21 mouse cellular contexts compared by ENCODE assay signal in genomic region chr4:84208175-84208574, GRCm38 (mm10).
DNase-seq lines count a peak whose midpoint lies in the region; ATAC-seq and TF ChIP-seq lines count a peak whose summit lies in the region.
"Had no signal": no experiment of that assay in that cellular context is flagged by ENCODE, and none has a peak within 500 bp of the region (broad histone marks: within the 10 kb centered on the region; RNA-seq: fewer than 3 reads in every experiment).

No protein-coding gene starts in this region.

- peaks cover 4% of the 10 kb centered on the region for H3K4me1 ChIP-seq in intestine, embryonic 16.5 days (ENCODE audit: control insufficient read depth, insufficient read depth, low read length)
- no peaks in the 10 kb centered on the region for H3K4me1 ChIP-seq in intestine, postnatal 0 days (replicated peaks; ENCODE audit: control insufficient read depth, insufficient read depth, low read length)
- H3K4me1 ChIP-seq: forebrain, embryonic 15.5 days had no signal

- no peak for ATAC-seq in intestine, embryonic 16.5 days
- no peak for ATAC-seq in intestine, postnatal 0 days
- ATAC-seq: forebrain, embryonic 13.5 days; forebrain, embryonic 15.5 days; forebrain, postnatal 0 days had no signal

- peak overlapping the region; percentile 42; the same call in 1 of the 2 replicates for H3K27ac ChIP-seq in intestine, embryonic 16.5 days (ENCODE audit: low read length)
- H3K27ac ChIP-seq in intestine, postnatal 0 days (ENCODE audit: low read depth, low read length) = no peak overlapping the region
- H3K27ac ChIP-seq: embryonic facial prominence, embryonic 10.5 days; embryonic facial prominence, embryonic 12.5 days; forebrain, embryonic 13.5 days; forebrain, embryonic 15.5 days had no signal

- no peak for TF ChIP-seq CTCF in intestine, postnatal 0 days (IDR thresholded peaks at IDR 0.05; ENCODE audit: low read depth)

- no peaks in the 10 kb centered on the region for H3K36me3 ChIP-seq in intestine, embryonic 16.5 days (ENCODE audit: control insufficient read depth, insufficient read depth, low read length)
- no peaks in the 10 kb centered on the region for H3K36me3 ChIP-seq in intestine, postnatal 0 days (ENCODE audit: control insufficient read depth, insufficient read depth)
- H3K36me3 ChIP-seq: embryonic facial prominence, embryonic 10.5 days; embryonic facial prominence, embryonic 12.5 days; forebrain, embryonic 15.5 days had no signal

- no peaks in the 10 kb centered on the region for H3K27me3 ChIP-seq in intestine, embryonic 16.5 days (replicated peaks; ENCODE audit: control insufficient read depth, insufficient read depth, low read length)
- H3K27me3 ChIP-seq in intestine, postnatal 0 days (replicated peaks; ENCODE audit: control insufficient read depth, insufficient read depth, low read length) = no peaks in the 10 kb centered on the region
- H3K27me3 ChIP-seq: embryonic facial prominence, embryonic 12.5 days; forebrain, embryonic 13.5 days; forebrain, embryonic 15.5 days had no signal

- H3K9ac ChIP-seq in intestine, embryonic 16.5 days (ENCODE audit: low read depth, low read length) = no peak overlapping the region
- H3K9ac ChIP-seq in intestine, postnatal 0 days (ENCODE audit: low read depth, low read length) = no peak overlapping the region
- H3K9ac ChIP-seq: embryonic facial prominence, embryonic 12.5 days; forebrain, embryonic 13.5 days; forebrain, embryonic 15.5 days; forebrain, postnatal 0 days had no signal

- no peak overlapping the region for H3K4me3 ChIP-seq in intestine, embryonic 16.5 days (ENCODE audit: low read length)
- no peak overlapping the region for H3K4me3 ChIP-seq in intestine, postnatal 0 days (ENCODE audit: low read depth, low read length)
- H3K4me3 ChIP-seq: embryonic facial prominence, embryonic 10.5 days; embryonic facial prominence, embryonic 12.5 days; forebrain, embryonic 13.5 days; forebrain, embryonic 15.5 days had no signal

- WGBS in intestine, embryonic 16.5 days = 62% methylated on average over 1 of the region's 1 CpGs
- 63% methylated on average over 1 of the region's 1 CpGs for WGBS in intestine, postnatal 0 days

- H3K4me2 ChIP-seq in intestine, embryonic 16.5 days (ENCODE audit: low read depth, low read length) = no peak overlapping the region
- H3K4me2 ChIP-seq in intestine, postnatal 0 days (replicated peaks; ENCODE audit: low read depth) = no peak overlapping the region
- H3K4me2 ChIP-seq: embryonic facial prominence, embryonic 12.5 days; forebrain, embryonic 13.5 days; forebrain, embryonic 15.5 days had no signal

- H3K9me3 ChIP-seq in intestine, embryonic 16.5 days (ENCODE audit: control insufficient read depth, low read length) = no peaks in the 10 kb centered on the region
- H3K9me3 ChIP-seq in intestine, postnatal 0 days (ENCODE audit: control insufficient read depth) = no peaks in the 10 kb centered on the region
- H3K9me3 ChIP-seq: embryonic facial prominence, embryonic 10.5 days; embryonic facial prominence, embryonic 12.5 days; forebrain, embryonic 13.5 days; forebrain, embryonic 15.5 days had no signal

- DNase-seq in embryo, embryonic 10 days (ENCODE audit: low spot score) = peak; percentile 23
- DNase-seq in embryo, embryonic 11 days = no peak
- DNase-seq in layer of hippocampus, adult 9-11 months = peak; percentile 10
- DNase-seq in layer of hippocampus, adult 8-10 months (ENCODE audit: low spot score in 2 of 2) = no peak
- DNase-seq in telencephalon, adult 2 months (ENCODE audit: low read depth, low spot score) = peak; percentile 23
- DNase-seq in neural tube, embryonic 10.5 days (ENCODE audit: extremely low spot score, low spot score) = no peak
- DNase-seq: adrenal gland, adult 2 months; adrenal gland, postnatal 10 days; adrenal gland, postnatal 25 days; cerebellum, adult 11 months; cerebellum, adult 18-20 months; cerebellum, adult 8-10 months; cerebellum, postnatal 10 days; cerebellum, postnatal 25 days; forebrain, postnatal 0 days had no signal

Comparison
In these comparisons a context has a peak if more than half of its experiments do, and no peak if none do; other contexts are left out.
1. DNase-seq: peak in embryo, embryonic 10 days (single experiment), layer of hippocampus, adult 9-11 months (single experiment) and telencephalon, adult 2 months (single experiment); none in embryo, embryonic 11 days (single experiment), layer of hippocampus, adult 8-10 months (0 of 2) and neural tube, embryonic 10.5 days (single experiment).